In the genomic region with DNA sequence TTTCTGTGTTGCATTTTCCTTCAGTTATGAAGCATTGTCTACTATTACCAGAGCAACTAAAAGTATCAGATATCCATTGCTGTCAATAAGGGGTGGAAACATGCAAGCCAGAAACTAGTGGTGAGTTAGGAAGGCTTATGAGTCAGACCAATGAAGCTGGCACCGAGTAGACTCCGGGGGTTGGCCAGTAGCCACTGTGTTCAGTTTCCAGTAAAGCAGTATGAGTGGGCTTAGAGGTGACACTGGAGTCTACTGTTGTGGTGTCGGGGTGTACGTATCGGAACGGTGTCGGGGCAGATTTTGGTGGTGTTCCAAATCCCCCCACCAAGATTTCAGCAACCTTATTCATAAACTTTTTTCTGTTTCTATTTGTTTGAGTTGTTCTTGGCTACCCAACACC, we compare ENCODE assay signal across 8 mouse cellular contexts.
DNase-seq lines count a peak whose midpoint lies in the region.
"Had no signal": no experiment of that assay in that cellular context is flagged by ENCODE, and none has a peak within 500 bp of the region (broad histone marks: within the 10 kb centered on the region; RNA-seq: fewer than 3 reads in every experiment).

No protein-coding gene starts in this region.

- DNase-seq in frontal cortex, postnatal 36 days (ENCODE audit: low spot score in 2 of 2): peak; percentile 12 to 15
- DNase-seq in frontal cortex, postnatal 14 days (ENCODE audit: low spot score in 2 of 2): no peak
- peak; percentile 53 for DNase-seq in lung, postnatal 10 days
- no peak for DNase-seq in lung, postnatal 25 days (ENCODE audit: low spot score)
- DNase-seq in brain, adult 2 months (ENCODE audit: low read depth, low spot score): peak; percentile 33
- peak; percentile 26 for DNase-seq in skeletal muscle tissue, adult 2 months (ENCODE audit: low read depth, low spot score)
- DNase-seq in kidney, adult 18-20 months: no peak
- DNase-seq: kidney, adult 2 months had no signal

Comparison
In these comparisons a context has a peak if more than half of its experiments do, and no peak if none do; other contexts are left out.
1. DNase-seq: peak in frontal cortex, postnatal 36 days (2 of 2), lung, postnatal 10 days (single experiment), brain, adult 2 months (single experiment) and skeletal muscle tissue, adult 2 months (single experiment); none in frontal cortex, postnatal 14 days (0 of 2), lung, postnatal 25 days (single experiment) and kidney, adult 18-20 months (single experiment).